Mouse (Mus musculus) embryo, embryonic 9.5 days (tissue): ENCODE results near the gene Yy1.
"Not testable (repeated sequence)": the region's sequence is repeated elsewhere in the genome, so short reads cannot be mapped to it uniquely, and the experiment has no call there.

Source experiments
- DNase-seq: peaks from one replicate; pipeline ENCODE4 v3.0.0-alpha.2; 2017; ENCODE audit errors: extremely low spot score

Yy1 gene

GRCm38 (mm10) chr12:108826282-108826957 is 33.6 kb downstream of the Yy1 start:
- DNase-seq, result no peak

- DNase-seq, result no peak
Measured at GRCm38 (mm10) chr12:108826958-108827535, 34.3 kb downstream of the Yy1 start.

- DNase-seq, result no peak
Measured at GRCm38 (mm10) chr12:108827641-108828040, 34.9 kb downstream of the Yy1 start.

- DNase-seq, result no peak
Measured at GRCm38 (mm10) chr12:108829636-108830035, 36.9 kb downstream of the Yy1 start.

GRCm38 (mm10) chr12:108830358-108830757 is 37.6 kb downstream of the Yy1 start:
- no peak for DNase-seq

- DNase-seq, result no peak
Measured at GRCm38 (mm10) chr12:108831966-108832643, 39.3 kb downstream of the Yy1 start.

- DNase-seq, result no peak
Measured at GRCm38 (mm10) chr12:108832851-108833250, 40.1 kb downstream of the Yy1 start.

- no peak for DNase-seq
Measured at GRCm38 (mm10) chr12:108833408-108833807, 40.6 kb downstream of the Yy1 start.

GRCm38 (mm10) chr12:108834337-108834736 is 41.6 kb downstream of the Yy1 start:
- no peak for DNase-seq

GRCm38 (mm10) chr12:108834786-108835185 is 42.0 kb downstream of the Yy1 start:
- no peak for DNase-seq

- DNase-seq, result no peak
Measured at GRCm38 (mm10) chr12:108835208-108835839, 42.6 kb downstream of the Yy1 start.

GRCm38 (mm10) chr12:108835840-108836409 is 43.2 kb downstream of the Yy1 start, which contains the start of the genes Slc25a29 and Slc25a47:
Gene Slc25a29, minus strand, starts transcription at chr12:108835883.
Gene Slc25a47, plus strand, starts transcription at chr12:108836046.
- peak; percentile 95 for DNase-seq

GRCm38 (mm10) chr12:108836722-108837121 is 43.9 kb downstream of the Yy1 start:
- DNase-seq, result no peak

- DNase-seq, result no peak
Measured at GRCm38 (mm10) chr12:108841181-108841580, 48.4 kb downstream of the Yy1 start.

GRCm38 (mm10) chr12:108842663-108843062 is 49.9 kb downstream of the Yy1 start:
- DNase-seq, result no peak

- not testable (repeated sequence) for DNase-seq
Measured at GRCm38 (mm10) chr12:108848033-108848432, 55.3 kb downstream of the Yy1 start.

- DNase-seq, result no peak
Measured at GRCm38 (mm10) chr12:108849488-108850022, 56.8 kb downstream of the Yy1 start.

GRCm38 (mm10) chr12:108850129-108850528 is 57.4 kb downstream of the Yy1 start:
- no peak for DNase-seq

GRCm38 (mm10) chr12:108850886-108851285 is 58.1 kb downstream of the Yy1 start:
- no peak for DNase-seq

- DNase-seq, result no peak
Measured at GRCm38 (mm10) chr12:108852822-108853221, 60.0 kb downstream of the Yy1 start.

- no peak for DNase-seq
Measured at GRCm38 (mm10) chr12:108855081-108855480, 62.3 kb downstream of the Yy1 start.

- no peak for DNase-seq
Measured at GRCm38 (mm10) chr12:108856186-108856585, 63.4 kb downstream of the Yy1 start.
